Mouse (Mus musculus) limb, embryonic 12.5 days (tissue): Measurements from ENCODE around the gene 1700014D04Rik. TPM values are rescaled to one million over a fixed set of nuclear protein-coding genes. Genes with fewer than 3 reads are reported as not detected.
"Not testable (repeated sequence)": the region's sequence is repeated elsewhere in the genome, so short reads cannot be mapped to it uniquely, and the experiment has no call there.

Source experiments
- ATAC-seq: fragments of 200-750 bp; cut with Nextera tagmentation; 2 replicates; pipeline ENCODE4 v1.8.0; 2017; ENCODE audit warnings: low read depth, moderate TSS enrichment; ENCODE audit not compliant: insufficient number of reproducible peaks, insufficient read depth, low FRiP score, low TSS enrichment
- H3K27ac ChIP-seq: fragments of 300-500 bp; sonication (generic); 2 replicates; pipeline ENCODE4 v1.5.1; 2016; ENCODE audit warnings: mild to moderate bottlenecking, moderate library complexity
- H3K27me3 ChIP-seq: fragments of 300-500 bp; sonication (generic); 2 replicates; pipeline ENCODE4 v1.6.1; 2016; ENCODE audit warnings: mild to moderate bottlenecking, moderate library complexity
- H3K36me3 ChIP-seq: fragments of 300-500 bp; sonication (generic); 2 replicates; pipeline ENCODE4 v1.6.1; 2016; ENCODE audit warnings: mild to moderate bottlenecking, moderate library complexity
- H3K4me1 ChIP-seq: fragments of 300-500 bp; sonication (generic); replicated peaks from 2 replicates; pipeline ENCODE4 v1.6.1; 2016
- H3K4me2 ChIP-seq: fragments of 300-500 bp; sonication (generic); 2 replicates; pipeline ENCODE4 v1.6.1; 2016; ENCODE audit warnings: mild to moderate bottlenecking, moderate library complexity
- H3K4me3 ChIP-seq: fragments of 300-500 bp; sonication (generic); replicated peaks from 2 replicates; pipeline ENCODE4 v1.5.1; 2016; ENCODE audit warnings: mild to moderate bottlenecking
- H3K9ac ChIP-seq: fragments of 300-500 bp; sonication (generic); replicated peaks from 2 replicates; pipeline ENCODE4 v1.6.1; 2016; ENCODE audit warnings: mild to moderate bottlenecking, moderate library complexity
- H3K9me3 ChIP-seq: fragments of 300-500 bp; sonication (generic); 2 replicates; pipeline ENCODE4 v1.6.1; 2016; ENCODE audit warnings: mild to moderate bottlenecking, moderate library complexity
- WGBS: fragments of 180-500 bp; shearing (Covaris S2); methylation state at CpG from one replicate; pipeline ENCODE4 v1.1.7; 2016; 5-methylcytosine and 5-hydroxymethylcytosine counted together
- polyA plus RNA-seq: library from polyadenylated mRNA; unstranded; fragments of >200 nt; fragmentation: Nextera tagmentation; extraction: Ambion mirVana; gene quantifications from 2 replicates; pipeline ENCODE4 v1.2.1, GENCODE M21; 2016

1700014D04Rik gene
- polyA plus RNA-seq, 1 experiment from 2014 or later = 0.46 TPM

DNA sequence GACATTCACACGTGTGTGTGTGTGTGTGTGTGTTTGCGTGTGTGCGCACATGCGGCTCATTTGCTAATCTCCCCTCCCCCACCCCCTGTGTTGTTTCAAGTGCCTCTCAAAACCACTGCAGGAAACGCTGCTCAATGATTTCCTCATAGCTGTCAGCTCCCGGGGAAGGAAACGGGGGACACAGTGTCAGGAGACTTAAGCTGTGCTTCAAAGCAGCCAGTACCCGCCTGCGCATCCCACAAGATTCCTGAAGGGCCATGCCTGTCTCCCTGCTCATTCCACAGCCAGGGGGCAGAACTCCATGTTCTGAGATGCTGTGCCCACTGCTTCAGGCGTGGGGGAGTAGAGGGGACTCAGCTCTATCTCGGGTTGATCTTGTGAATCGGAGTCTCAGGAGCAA lies 42.0 kb downstream of the 1700014D04Rik start:
- ATAC-seq = no peak
- Histone ChIP-seq H3K9me3 (no peaks in the 10 kb centered on the region), H3K36me3 (no peaks in the 10 kb centered on the region), H3K27me3 (no peaks in the 10 kb centered on the region; the same call in 1 of the 2 replicates), H3K27ac (no peak overlapping the region), H3K4me3 (no peak overlapping the region), H3K4me2 (no peak overlapping the region), H3K4me1 (no peaks in the 10 kb centered on the region), H3K9ac (no peak overlapping the region)
- WGBS = 55% methylated on average over 12 of the region's 12 CpGs

DNA sequence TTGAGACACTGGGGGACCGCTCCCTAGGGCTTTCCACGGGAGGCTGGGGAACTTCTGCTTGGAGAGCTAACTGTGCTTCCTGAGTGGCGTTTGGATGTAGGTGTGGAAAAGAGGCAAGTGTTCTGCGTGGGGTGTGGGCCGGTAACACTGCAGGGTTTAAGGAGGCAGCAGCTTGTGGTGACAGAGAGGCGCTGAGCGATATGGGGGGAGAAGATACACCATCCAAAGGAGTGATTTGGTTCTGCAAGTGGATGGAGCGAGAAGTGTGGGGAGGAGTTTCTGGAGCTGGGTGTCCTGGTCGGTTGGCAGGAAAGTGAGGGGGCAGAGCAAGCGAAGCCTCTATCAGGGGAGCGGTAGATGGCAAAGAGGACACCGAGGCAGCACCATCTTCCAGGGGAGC lies 43.0 kb downstream of the 1700014D04Rik start:
- ATAC-seq = no peak
- no peaks in the 10 kb centered on the region; the same call in 1 of the 2 replicates for H3K27me3 ChIP-seq
- H3K9ac ChIP-seq = no peak overlapping the region
- no peak overlapping the region for H3K4me2 ChIP-seq
- H3K4me1 ChIP-seq = no peaks in the 10 kb centered on the region
- H3K36me3 ChIP-seq = no peaks in the 10 kb centered on the region
- no peak overlapping the region for H3K4me3 ChIP-seq
- no peaks in the 10 kb centered on the region for H3K9me3 ChIP-seq
- H3K27ac ChIP-seq = no peak overlapping the region
- WGBS = 87% methylated on average over 12 of the region's 12 CpGs

DNA sequence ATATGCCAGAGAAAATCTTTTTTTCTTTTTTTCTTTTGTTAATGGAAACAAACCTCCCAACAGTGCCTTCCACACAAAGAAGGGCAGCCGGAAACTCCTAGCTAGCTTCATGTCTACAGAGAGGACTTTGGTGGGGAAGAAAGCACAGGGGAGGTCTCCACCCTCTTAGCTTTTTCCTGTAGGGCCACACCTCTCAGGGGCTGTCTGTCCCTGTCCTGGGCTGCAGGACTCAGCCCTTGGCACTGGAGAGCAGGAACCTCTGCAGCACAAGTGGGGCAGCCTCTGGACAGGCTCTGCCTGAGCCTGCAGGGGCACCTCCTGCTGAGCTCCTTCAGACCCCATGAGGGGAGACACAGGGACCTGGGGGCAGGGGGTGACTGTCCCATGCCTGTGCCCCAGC lies 46.4 kb downstream of the 1700014D04Rik start:
- not testable (repeated sequence) for H3K27me3 ChIP-seq, H3K27ac ChIP-seq, H3K4me2 ChIP-seq, H3K9me3 ChIP-seq, H3K9ac ChIP-seq, H3K4me1 ChIP-seq, H3K4me3 ChIP-seq, H3K36me3 ChIP-seq, ATAC-seq
- 64% methylated on average over 1 of the region's 1 CpGs for WGBS

DNA sequence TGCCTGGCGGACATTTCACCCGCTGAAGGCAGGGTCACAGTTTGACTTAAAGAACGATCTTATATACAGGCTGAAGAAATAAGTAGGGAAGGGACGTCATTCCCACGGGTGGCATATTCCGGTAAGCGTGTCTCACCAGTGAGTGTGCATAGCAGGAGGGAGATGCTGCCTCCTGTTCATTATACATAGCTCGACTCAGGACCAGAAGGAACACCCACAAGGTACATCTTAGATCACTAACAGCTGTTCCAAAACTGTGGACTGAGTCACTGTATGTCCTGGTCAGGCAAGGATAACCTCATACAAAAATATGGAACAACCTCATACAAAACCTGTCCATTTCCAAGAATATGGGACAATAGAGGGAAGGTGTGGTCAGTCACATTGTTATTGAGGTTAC lies 47.4 kb downstream of the 1700014D04Rik start:
- no peak overlapping the region for H3K27ac ChIP-seq
- H3K36me3 ChIP-seq = no peaks in the 10 kb centered on the region
- no peaks in the 10 kb centered on the region for H3K9me3 ChIP-seq
- H3K9ac ChIP-seq = no peak overlapping the region
- WGBS = 94% methylated on average over 8 of the region's 8 CpGs
- H3K4me2 ChIP-seq = no peak overlapping the region
- no peaks in the 10 kb centered on the region; the same call in 1 of the 2 replicates for H3K27me3 ChIP-seq
- ATAC-seq = no peak
- no peak overlapping the region for H3K4me3 ChIP-seq
- H3K4me1 ChIP-seq = no peaks in the 10 kb centered on the region

GRCm38 (mm10) chr13:59695781-59696180 lies 50.8 kb downstream of the 1700014D04Rik start:
- Histone ChIP-seq H3K4me2 (no peak overlapping the region), H3K4me1 (no peaks in the 10 kb centered on the region), H3K36me3 (no peaks in the 10 kb centered on the region), H3K9me3 (peaks cover 4% of the 10 kb centered on the region; the same call in 1 of the 2 replicates), H3K9ac (no peak overlapping the region), H3K27ac (no peak overlapping the region), H3K4me3 (no peak overlapping the region), H3K27me3 (no peaks in the 10 kb centered on the region)
- ATAC-seq = no peak
- WGBS = 76% methylated on average over 7 of the region's 7 CpGs

- Histone ChIP-seq H3K4me2 (no peak within 1 kb of the TSS), H3K27ac (no peak within 1 kb of the TSS), H3K9me3 (peaks cover 4% of the 10 kb centered on the region; the same call in 1 of the 2 replicates), H3K9ac (no peak within 1 kb of the TSS), H3K4me3 (no peak within 1 kb of the TSS), H3K4me1 (no peaks in the 10 kb centered on the region), H3K36me3 (no peaks in the 10 kb centered on the region), H3K27me3 (no peaks in the 10 kb centered on the region)
- ATAC-seq = no peak
- 84% methylated on average over 3 of the region's 3 CpGs for WGBS
Observed at GRCm38 (mm10) chr13:59694008-59694407, 52.5 kb downstream of the 1700014D04Rik start, which contains the start of gene 4921517D22Rik. Gene 4921517D22Rik, minus strand, starts transcription at chr13:59694108.

DNA sequence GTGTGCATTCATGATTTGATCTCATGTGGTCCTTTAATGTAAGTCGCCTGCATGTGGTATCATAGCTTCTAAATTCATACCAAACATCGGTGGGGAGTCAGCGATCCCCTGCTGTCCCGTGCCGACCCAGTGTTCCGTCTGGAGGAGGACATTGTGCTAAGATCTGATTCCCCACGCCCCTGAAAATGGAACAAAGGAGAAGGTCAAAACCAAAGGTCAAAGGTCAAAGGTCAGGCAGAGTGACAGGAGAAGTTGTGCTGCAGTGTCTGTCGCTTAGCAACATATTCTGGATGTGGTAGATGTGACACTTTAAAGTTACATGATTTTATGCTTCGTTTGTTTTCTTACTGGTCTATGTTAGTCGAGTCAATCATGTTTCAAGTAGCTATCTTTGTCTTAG lies 55.1 kb downstream of the 1700014D04Rik start:
- no peaks in the 10 kb centered on the region for H3K4me1 ChIP-seq
- no peaks in the 10 kb centered on the region for H3K27me3 ChIP-seq
- H3K4me3 ChIP-seq = no peak overlapping the region
- H3K4me2 ChIP-seq = no peak overlapping the region
- H3K9ac ChIP-seq = no peak overlapping the region
- WGBS = 84% methylated on average over 10 of the region's 10 CpGs
- no peak overlapping the region for H3K27ac ChIP-seq
- peaks cover 4% of the 10 kb centered on the region; the same call in 1 of the 2 replicates for H3K9me3 ChIP-seq
- no peak for ATAC-seq
- no peaks in the 10 kb centered on the region for H3K36me3 ChIP-seq

Other genes with a start within 250 kb of the 1700014D04Rik start
- gene Agtpbp1, start 161.5 kb downstream of the 1700014D04Rik start, polyA plus RNA-seq = 9.0 and 9.3 TPM in 2 replicates
- 122 and 127 TPM in 2 replicates for gene Naa35, start 161.5 kb downstream of the 1700014D04Rik start, polyA plus RNA-seq
- gene Golm1, start 70.9 kb downstream of the 1700014D04Rik start, polyA plus RNA-seq = 55.3 and 59.9 TPM in 2 replicates
- not detected in 2 replicates for gene 4921517D22Rik, start 52.6 kb downstream of the 1700014D04Rik start, polyA plus RNA-seq
- not detected in 2 replicates for gene Spata31d1a, start 36.4 kb downstream of the 1700014D04Rik start, polyA plus RNA-seq
- not detected in 2 replicates for gene Spata31d1b, start 34.5 kb downstream of the 1700014D04Rik start, polyA plus RNA-seq
- gene Spata31d1d, start 15.0 kb downstream of the 1700014D04Rik start, polyA plus RNA-seq = not detected in 2 replicates
- gene Isca1, start 23.1 kb upstream of the 1700014D04Rik start, polyA plus RNA-seq = 97.7 and 98.3 TPM in 2 replicates
- not detected in 2 replicates for gene Gm49354, start 35.5 kb upstream of the 1700014D04Rik start, polyA plus RNA-seq
- gene Tut7, start 76.4 kb upstream of the 1700014D04Rik start, polyA plus RNA-seq = 56.0 and 56.5 TPM in 2 replicates